Mouse (Mus musculus): ENCODE results near the gene Scyl1.

- TF ChIP-seq POLR2A (IDR thresholded peaks at IDR 0.05; ENCODE audit: low read depth, low read length) (no peak), CTCF (IDR thresholded peaks at IDR 0.05; ENCODE audit: extremely low read depth, insufficient read depth, insufficient read length, insufficient replicate concordance) (no peak)
Observed at GRCm38 (mm10) chr19:5806051-5806808, 35.0 kb upstream of the Scyl1 start.
